Mouse (Mus musculus): ENCODE data around the gene Prkce. TPM values are rescaled to one million over a fixed set of nuclear protein-coding genes. Genes with fewer than 3 reads are reported as not detected.

The Prkce gene
- polyA plus RNA-seq, 1 experiment from 2014 or later: 12.2 TPM

DNA sequence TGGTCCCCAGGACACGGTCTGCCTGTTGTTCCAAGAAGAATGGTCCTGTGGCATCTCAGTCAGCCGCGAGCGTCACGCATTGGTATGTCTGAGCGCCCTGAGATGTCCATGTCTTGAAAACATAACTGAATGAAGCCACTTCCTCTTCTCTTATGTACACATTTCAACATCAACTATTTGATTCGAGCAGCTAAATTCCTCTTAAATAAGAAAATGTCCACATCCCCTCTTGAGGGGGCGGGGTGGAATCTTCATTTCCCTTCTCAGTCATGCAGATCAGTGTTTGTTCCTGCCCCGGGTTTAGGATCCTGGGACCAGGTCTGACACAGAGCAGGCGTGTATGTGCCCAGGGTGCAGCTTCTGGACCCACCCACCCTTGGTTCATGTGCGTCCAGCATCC, 211.0 kb downstream of the Prkce start:
- WGBS: 86% methylated on average over 11 of the region's 11 CpGs
- no peak overlapping the region for H3K27ac ChIP-seq (replicated peaks in 1 of 2; ENCODE audit: control insufficient read depth in 1 of 2, insufficient read depth in 1 of 2, low read depth in 2 of 2, low read length in 2 of 2)

DNA sequence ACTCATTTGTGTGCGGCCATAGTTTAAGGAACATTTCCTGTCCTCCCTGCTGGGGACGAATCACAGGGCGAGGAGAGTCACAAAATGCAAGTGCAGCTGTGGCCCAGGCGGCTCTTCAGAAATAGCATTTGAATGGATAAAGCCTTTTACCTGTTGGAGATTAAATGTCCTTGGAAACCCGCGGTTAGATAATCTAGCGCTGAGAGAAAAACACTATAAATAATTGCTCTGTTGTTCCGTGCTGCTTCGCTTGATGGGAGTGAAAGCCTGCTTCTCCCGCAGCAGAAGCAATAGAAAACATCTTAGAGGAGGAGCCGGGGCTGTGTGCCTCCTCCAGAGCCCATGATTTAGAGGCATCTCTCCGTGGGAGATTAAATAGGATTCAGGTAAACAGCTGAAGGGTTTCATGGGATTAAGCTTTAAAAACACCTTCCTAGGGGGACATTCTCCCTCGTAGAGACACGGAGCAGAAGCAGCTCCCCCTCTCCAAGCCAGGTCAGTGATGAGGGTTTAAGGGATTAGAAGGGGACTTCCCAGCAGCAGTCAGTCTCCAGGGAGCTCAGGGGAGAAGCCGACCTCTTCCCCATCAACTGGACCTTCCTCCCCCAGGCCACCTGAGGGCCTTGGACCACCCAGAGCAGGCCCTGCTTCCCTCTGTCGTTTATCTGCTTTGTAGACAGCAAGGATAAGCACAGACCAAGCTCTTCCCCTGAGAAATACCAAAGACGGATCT, 212.0 kb downstream of the Prkce start:
- 27% methylated on average over 17 of the region's 17 CpGs for WGBS
- ATAC-seq (ENCODE audit: insufficient number of reproducible peaks, insufficient read depth, low FRiP score, low read depth): no peak
- peaks cover 27 to 29% of the 10 kb centered on the region in 2 experiments for H3K4me1 ChIP-seq (ENCODE audit: control insufficient read depth in 2 of 2, insufficient read depth in 2 of 2, low read length in 2 of 2)
- H3K27me3 ChIP-seq (ENCODE audit: control insufficient read depth, insufficient read depth, low read length): no peaks in the 10 kb centered on the region
- peak overlapping the region; percentile 18; the same call in 1 of the 2 replicates for H3K4me2 ChIP-seq (ENCODE audit: low read length)
- H3K36me3 ChIP-seq (ENCODE audit: control insufficient read depth, insufficient read depth, low read length): no peaks in the 10 kb centered on the region
- H3K4me3 ChIP-seq (ENCODE audit: control insufficient read depth in 1 of 2, insufficient read depth in 1 of 2, low read depth in 1 of 2, low read length in 2 of 2): no peak overlapping the region
- peak overlapping the region; percentile 21 for H3K9ac ChIP-seq (ENCODE audit: low read length)
- H3K9me3 ChIP-seq (ENCODE audit: control insufficient read depth, low read length): no peaks in the 10 kb centered on the region
- no peak overlapping the region for H3K27ac ChIP-seq (replicated peaks in 1 of 2; ENCODE audit: control insufficient read depth in 1 of 2, insufficient read depth in 1 of 2, low read depth in 2 of 2, low read length in 2 of 2)

More for the DNA sequence above, 211.0 kb downstream of the Prkce start:
- Histone ChIP-seq H3K9ac (ENCODE audit: low read length) (no peak overlapping the region), H3K4me3 (ENCODE audit: control insufficient read depth in 1 of 2, insufficient read depth in 1 of 2, low read depth in 1 of 2, low read length in 2 of 2) (no peak overlapping the region), H3K4me1 (ENCODE audit: control insufficient read depth in 2 of 2, insufficient read depth in 2 of 2, low read length in 2 of 2) (peaks cover 26 to 27% of the 10 kb centered on the region in 2 experiments), H3K36me3 (ENCODE audit: control insufficient read depth, insufficient read depth, low read length) (no peaks in the 10 kb centered on the region), H3K4me2 (ENCODE audit: low read length) (no peak overlapping the region), H3K9me3 (ENCODE audit: control insufficient read depth, low read length) (no peaks in the 10 kb centered on the region), H3K27me3 (ENCODE audit: control insufficient read depth, insufficient read depth, low read length) (no peaks in the 10 kb centered on the region)
- ATAC-seq (ENCODE audit: insufficient number of reproducible peaks, insufficient read depth, low FRiP score, low read depth): no peak

DNA sequence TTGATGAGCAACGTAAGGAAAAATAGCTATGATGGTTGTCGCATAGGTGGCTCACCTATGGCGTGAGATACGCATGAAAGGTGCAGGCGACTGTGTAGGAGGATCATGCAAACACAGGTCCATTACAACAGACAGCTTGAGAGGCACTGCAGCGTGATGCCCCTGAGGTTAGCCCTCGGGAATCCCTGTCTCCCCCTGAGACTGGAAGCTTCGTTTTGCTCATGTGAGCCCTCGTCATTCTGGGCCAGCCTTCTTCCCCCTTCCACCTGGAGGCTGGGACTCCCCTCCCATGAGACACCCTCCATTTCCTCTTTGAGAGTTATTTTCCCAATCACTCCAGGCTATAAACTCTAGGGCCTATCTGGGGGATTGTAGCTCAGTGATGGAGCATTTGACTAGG, 213.9 kb downstream of the Prkce start:
- 86% methylated on average over 9 of the region's 9 CpGs for WGBS
- Histone ChIP-seq H3K27ac (replicated peaks in 1 of 2; ENCODE audit: control insufficient read depth in 1 of 2, insufficient read depth in 1 of 2, low read depth in 2 of 2, low read length in 2 of 2) (no peak overlapping the region), H3K27me3 (ENCODE audit: control insufficient read depth, insufficient read depth, low read length) (no peaks in the 10 kb centered on the region), H3K36me3 (ENCODE audit: control insufficient read depth, insufficient read depth, low read length) (no peaks in the 10 kb centered on the region), H3K9ac (ENCODE audit: low read length) (no peak overlapping the region), H3K9me3 (ENCODE audit: control insufficient read depth, low read length) (no peaks in the 10 kb centered on the region), H3K4me3 (ENCODE audit: control insufficient read depth in 1 of 2, insufficient read depth in 1 of 2, low read depth in 1 of 2, low read length in 2 of 2) (no peak overlapping the region), H3K4me2 (ENCODE audit: low read length) (no peak overlapping the region), H3K4me1 (ENCODE audit: control insufficient read depth in 2 of 2, insufficient read depth in 2 of 2, low read length in 2 of 2) (peaks cover 29 to 32% of the 10 kb centered on the region in 2 experiments)
- no peak for ATAC-seq (ENCODE audit: insufficient number of reproducible peaks, insufficient read depth, low FRiP score, low read depth)

DNA sequence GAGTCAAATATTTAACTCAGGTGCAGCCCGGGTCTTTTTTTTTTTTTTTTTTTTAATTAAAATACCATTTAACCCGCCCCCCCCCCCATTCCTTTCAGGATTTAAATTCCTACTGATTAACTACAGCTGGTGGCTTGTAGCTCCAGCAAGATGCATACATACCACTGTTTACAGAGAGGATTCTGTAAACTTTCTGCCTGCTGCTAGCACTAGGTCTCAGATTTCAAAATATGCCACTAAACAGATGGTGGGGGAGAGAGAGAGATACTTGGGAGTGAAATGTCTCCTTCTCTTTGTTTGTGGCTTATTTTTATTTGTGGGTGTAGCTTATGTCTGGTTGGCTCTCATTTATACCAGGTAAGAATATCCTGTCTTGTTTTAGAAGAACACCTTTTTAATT, 215.3 kb downstream of the Prkce start:
- no peak for ATAC-seq (ENCODE audit: insufficient number of reproducible peaks, insufficient read depth, low FRiP score, low read depth)

DNA sequence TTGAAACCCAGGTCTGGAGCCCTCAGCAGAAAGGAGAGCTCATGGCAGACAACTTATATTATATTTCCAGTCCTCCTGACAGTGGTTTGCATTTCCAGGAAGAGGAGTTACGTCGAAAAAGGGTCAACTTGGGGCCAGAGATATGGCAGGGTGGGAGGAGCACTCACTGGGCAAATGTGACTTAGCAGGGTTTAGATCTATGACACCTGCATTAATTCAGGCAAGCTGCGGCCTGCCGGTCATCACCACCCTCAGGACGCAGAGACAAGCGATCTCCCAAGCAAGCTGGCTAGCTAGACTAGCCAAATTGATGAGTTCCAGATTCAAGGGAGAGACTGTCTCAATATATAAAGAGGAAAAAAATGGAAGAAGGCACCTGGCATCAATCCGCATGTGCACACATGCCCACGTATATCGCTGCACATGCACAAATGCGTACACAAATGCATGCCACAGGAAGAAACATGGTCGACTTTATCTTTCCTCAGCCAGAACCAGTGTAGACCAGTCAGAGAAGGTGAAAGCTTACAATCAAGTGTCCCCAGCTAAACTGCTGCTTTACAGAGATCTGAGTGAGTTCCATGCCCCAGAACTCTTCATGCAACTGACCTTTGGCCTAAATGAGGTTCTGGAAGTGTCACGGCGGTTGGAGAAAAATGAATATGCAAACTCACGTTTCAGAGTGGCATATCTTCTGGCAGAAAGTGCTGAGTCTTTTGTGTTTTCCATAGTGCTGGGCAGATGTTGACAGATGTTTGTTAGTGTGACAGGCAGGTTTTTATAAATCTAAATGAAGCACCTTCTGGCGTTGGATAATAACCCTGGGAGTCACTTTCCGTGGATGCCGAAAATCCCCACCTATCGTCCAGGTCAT, 216.4 kb downstream of the Prkce start:
- Histone ChIP-seq H3K4me1 (ENCODE audit: control insufficient read depth in 2 of 2, insufficient read depth in 2 of 2, low read length in 2 of 2) (peaks cover 27 to 32% of the 10 kb centered on the region in 2 experiments), H3K4me2 (ENCODE audit: low read length) (no peak overlapping the region), H3K9me3 (ENCODE audit: control insufficient read depth, low read length) (no peaks in the 10 kb centered on the region), H3K4me3 (ENCODE audit: control insufficient read depth in 1 of 2, insufficient read depth in 1 of 2, low read depth in 1 of 2, low read length in 2 of 2) (no peak overlapping the region), H3K36me3 (ENCODE audit: control insufficient read depth, insufficient read depth, low read length) (no peaks in the 10 kb centered on the region), H3K27me3 (ENCODE audit: control insufficient read depth, insufficient read depth, low read length) (no peaks in the 10 kb centered on the region), H3K27ac (replicated peaks in 1 of 2; ENCODE audit: control insufficient read depth in 1 of 2, insufficient read depth in 1 of 2, low read depth in 2 of 2, low read length in 2 of 2) (no peak overlapping the region), H3K9ac (ENCODE audit: low read length) (no peak overlapping the region)
- WGBS: 70% methylated on average over 18 of the region's 18 CpGs
- ATAC-seq (ENCODE audit: insufficient number of reproducible peaks, insufficient read depth, low FRiP score, low read depth): no peak

More for the DNA sequence above, 215.3 kb downstream of the Prkce start:
- Histone ChIP-seq H3K4me3 (ENCODE audit: control insufficient read depth in 1 of 2, insufficient read depth in 1 of 2, low read depth in 1 of 2, low read length in 2 of 2) (no peak overlapping the region), H3K4me1 (ENCODE audit: control insufficient read depth in 2 of 2, insufficient read depth in 2 of 2, low read length in 2 of 2) (peaks cover 29 to 32% of the 10 kb centered on the region in 2 experiments), H3K36me3 (ENCODE audit: control insufficient read depth, insufficient read depth, low read length) (no peaks in the 10 kb centered on the region), H3K27me3 (ENCODE audit: control insufficient read depth, insufficient read depth, low read length) (no peaks in the 10 kb centered on the region), H3K4me2 (ENCODE audit: low read length) (no peak overlapping the region), H3K9me3 (ENCODE audit: control insufficient read depth, low read length) (no peaks in the 10 kb centered on the region), H3K9ac (ENCODE audit: low read length) (no peak overlapping the region), H3K27ac (replicated peaks in 1 of 2; ENCODE audit: control insufficient read depth in 1 of 2, insufficient read depth in 1 of 2, low read depth in 2 of 2, low read length in 2 of 2) (no peak overlapping the region)
- 33% methylated on average over 2 of the region's 2 CpGs for WGBS

DNA sequence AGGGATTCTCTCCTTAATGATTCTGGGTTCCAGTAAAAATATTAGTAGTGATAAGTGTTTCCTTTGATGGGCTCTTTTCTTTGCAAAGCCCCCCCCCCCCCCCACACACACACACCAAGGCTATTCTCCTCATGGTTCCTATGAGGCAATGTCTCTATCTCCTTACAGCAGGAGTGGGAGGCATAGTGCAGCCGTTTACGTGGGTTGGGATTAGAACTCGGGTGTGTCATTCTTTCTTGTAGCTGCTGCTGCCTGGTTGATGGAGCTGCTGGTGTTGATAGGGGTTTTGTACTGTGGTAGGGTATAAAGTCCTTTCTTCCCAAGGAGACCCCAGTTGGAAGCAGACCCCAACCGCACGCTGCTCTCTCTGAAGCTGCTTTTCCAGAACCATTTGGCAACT, 224.9 kb downstream of the Prkce start:
- H3K27me3 ChIP-seq (ENCODE audit: control insufficient read depth, insufficient read depth, low read length): no peaks in the 10 kb centered on the region
- peaks cover 2 to 5% of the 10 kb centered on the region in 2 experiments; a peak in 2 of 4 replicates for H3K4me1 ChIP-seq (ENCODE audit: control insufficient read depth in 2 of 2, insufficient read depth in 2 of 2, low read length in 2 of 2)
- no peak overlapping the region for H3K4me2 ChIP-seq (ENCODE audit: low read length)
- H3K36me3 ChIP-seq (ENCODE audit: control insufficient read depth, insufficient read depth, low read length): no peaks in the 10 kb centered on the region
- H3K4me3 ChIP-seq (ENCODE audit: control insufficient read depth in 1 of 2, insufficient read depth in 1 of 2, low read depth in 1 of 2, low read length in 2 of 2): no peak overlapping the region
- no peak overlapping the region for H3K9ac ChIP-seq (ENCODE audit: low read length)
- no peak for ATAC-seq (ENCODE audit: insufficient number of reproducible peaks, insufficient read depth, low FRiP score, low read depth)
- 73% methylated on average over 5 of the region's 5 CpGs for WGBS
- no peak overlapping the region for H3K27ac ChIP-seq (replicated peaks in 1 of 2; ENCODE audit: control insufficient read depth in 1 of 2, insufficient read depth in 1 of 2, low read depth in 2 of 2, low read length in 2 of 2)
- H3K9me3 ChIP-seq (ENCODE audit: control insufficient read depth, low read length): no peaks in the 10 kb centered on the region

DNA sequence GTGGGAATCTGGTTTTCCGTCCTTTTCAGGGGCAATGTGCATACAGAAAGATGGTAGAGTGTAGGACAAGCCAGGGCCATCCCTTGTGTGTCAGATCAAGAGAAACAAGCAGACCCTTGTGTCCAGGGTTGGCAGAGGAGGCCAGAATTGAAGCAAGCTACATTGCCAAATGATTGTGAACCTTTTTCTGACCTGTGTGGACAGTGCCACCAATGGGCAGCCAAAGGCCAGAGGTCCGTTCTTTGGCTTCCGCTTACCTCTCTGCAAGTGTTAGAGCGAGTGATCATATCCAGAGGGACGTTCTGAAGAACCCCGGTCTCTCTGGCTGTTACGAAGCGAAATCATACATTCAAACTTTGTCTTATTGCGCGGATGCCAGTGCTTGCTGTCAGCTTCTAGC, 225.6 kb downstream of the Prkce start:
- H3K36me3 ChIP-seq (ENCODE audit: control insufficient read depth, insufficient read depth, low read length): no peaks in the 10 kb centered on the region
- no peak overlapping the region for H3K27ac ChIP-seq (replicated peaks in 1 of 2; ENCODE audit: control insufficient read depth in 1 of 2, insufficient read depth in 1 of 2, low read depth in 2 of 2, low read length in 2 of 2)
- H3K4me1 ChIP-seq (ENCODE audit: control insufficient read depth in 2 of 2, insufficient read depth in 2 of 2, low read length in 2 of 2): peaks cover 8 to 11% of the 10 kb centered on the region in 2 experiments; a peak in 3 of 4 replicates
- H3K27me3 ChIP-seq (ENCODE audit: control insufficient read depth, insufficient read depth, low read length): no peaks in the 10 kb centered on the region
- H3K9ac ChIP-seq (ENCODE audit: low read length): no peak overlapping the region
- ATAC-seq (ENCODE audit: insufficient number of reproducible peaks, insufficient read depth, low FRiP score, low read depth): no peak
- no peak overlapping the region for H3K4me3 ChIP-seq (ENCODE audit: control insufficient read depth in 1 of 2, insufficient read depth in 1 of 2, low read depth in 1 of 2, low read length in 2 of 2)
- H3K4me2 ChIP-seq (ENCODE audit: low read length): no peak overlapping the region
- WGBS: 96% methylated on average over 10 of the region's 10 CpGs
- no peaks in the 10 kb centered on the region for H3K9me3 ChIP-seq (ENCODE audit: control insufficient read depth, low read length)

Data from heart, embryonic 14.5 days (tissue).